Mouse (Mus musculus) E14TG2a.4 (cell line): ENCODE measurements around the gene Sgsm1.

Source experiments
- CTCF ChIP-seq: conservative IDR thresholded peaks from 2 replicates; pipeline ENCODE4 v1.5.1; 2014; ENCODE audit warnings: low read length
- NANOG ChIP-seq: IDR thresholded peaks from 2 replicates; pipeline ENCODE4 v1.6.1; 2014; ENCODE audit warnings: borderline replicate concordance, low read length, mixed read lengths

DNA sequence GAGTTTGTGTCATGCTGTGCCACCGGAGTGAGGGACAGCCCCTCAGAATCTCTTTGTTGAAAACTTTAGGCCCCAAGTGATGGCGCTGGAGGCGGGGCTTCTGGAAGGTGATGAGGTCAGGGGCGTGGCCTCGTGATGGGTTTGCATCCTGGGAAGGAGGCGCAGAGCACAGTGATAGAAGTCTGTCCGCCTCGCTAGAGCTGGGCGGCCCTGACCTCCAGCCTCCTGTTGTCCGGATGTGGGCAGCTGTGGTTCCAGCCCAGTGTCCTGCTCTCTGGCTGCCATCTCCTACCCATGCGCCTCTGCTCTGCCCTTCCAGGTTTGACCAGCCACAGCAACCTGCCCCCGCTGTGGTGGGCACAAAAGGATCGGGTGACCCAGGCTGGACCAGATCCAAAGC lies 8.7 kb downstream of the Sgsm1 start:
- no peak for TF ChIP-seq CTCF
- TF ChIP-seq NANOG: no peak
